Mouse (Mus musculus) skeletal muscle tissue, adult 2 months (tissue): ENCODE data around the gene Gm11168.
"Not testable (repeated sequence)": the region's sequence is repeated elsewhere in the genome, so short reads cannot be mapped to it uniquely, and the experiment has no call there.

ENCODE experiments used
- DNase-seq: peaks from one replicate; pipeline ENCODE4 v3.0.0-alpha.2; 2012; ENCODE audit warnings: low read depth, low spot score

Gene Gm11168

DNA sequence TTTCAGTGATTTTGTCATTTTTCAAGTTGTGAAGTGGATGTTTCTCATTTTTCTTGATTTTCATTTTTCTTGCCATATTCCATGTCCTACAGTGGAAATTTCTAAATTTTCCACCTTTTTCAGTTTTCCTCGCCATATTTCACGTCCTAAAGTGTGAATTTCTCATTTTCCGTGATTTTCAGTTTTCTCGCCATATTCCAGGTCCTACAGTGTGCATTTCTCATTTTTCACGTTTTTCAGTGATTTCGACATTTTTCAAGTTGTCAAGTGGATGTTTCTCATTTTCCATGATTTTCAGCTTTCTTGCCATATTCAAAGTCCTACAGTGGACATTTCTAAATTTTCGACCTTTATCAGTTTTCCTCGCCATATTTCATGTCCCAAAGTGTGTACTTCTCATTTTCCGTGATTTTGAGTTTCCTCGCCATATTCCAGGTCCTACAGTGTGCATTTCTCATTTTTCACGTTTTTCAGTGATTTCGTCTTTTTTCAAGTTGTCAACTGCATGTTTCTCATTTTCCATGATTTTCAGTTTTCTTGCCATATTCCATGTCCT, 21.8 kb downstream of the Gm11168 start, which contains the start of gene Gm10717:
Gm10717 (plus strand) TSS at position 506 of the 556 bp plus-strand sequence.
- DNase-seq: not testable (repeated sequence)

DNA sequence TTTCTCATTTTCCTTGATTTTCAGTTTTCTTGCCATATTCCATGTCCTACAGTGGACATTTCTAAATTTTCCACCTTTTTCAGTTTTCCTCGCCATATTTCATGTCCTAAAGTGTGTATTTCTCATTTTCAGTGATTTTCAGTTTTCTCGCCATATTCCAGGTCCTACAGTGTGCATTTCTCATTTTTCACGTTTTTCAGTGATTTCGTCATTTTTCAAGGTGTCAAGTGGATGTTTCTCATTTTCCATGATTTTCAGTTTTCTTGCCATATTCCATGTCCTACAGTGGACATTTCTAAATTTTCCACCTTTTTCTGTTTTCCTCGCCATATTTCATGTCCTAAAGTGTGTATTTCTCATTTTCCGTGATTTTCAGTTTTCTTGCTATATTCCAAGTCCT, 22.5 kb downstream of the Gm11168 start:
- not testable (repeated sequence) for DNase-seq

DNA sequence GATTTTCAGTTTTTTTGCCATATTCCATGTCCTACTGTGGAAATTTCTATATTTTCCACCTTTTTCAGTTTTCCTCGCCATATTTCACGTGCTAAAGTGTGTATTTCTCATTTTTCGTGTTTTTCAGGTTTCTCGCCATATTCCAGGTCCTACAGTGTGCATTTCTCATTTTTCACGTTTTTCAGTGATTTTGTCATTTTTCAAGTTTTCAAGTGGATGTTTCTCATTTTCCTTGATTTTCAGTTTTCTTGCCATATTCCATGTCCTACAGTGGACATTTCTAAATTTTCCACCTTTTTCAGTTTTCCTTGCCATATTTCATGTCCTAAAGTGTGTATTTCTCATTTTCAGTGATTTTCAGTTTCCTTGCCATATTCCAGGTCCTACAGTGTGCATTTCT, 23.0 kb downstream of the Gm11168 start:
- DNase-seq: not testable (repeated sequence)

DNA sequence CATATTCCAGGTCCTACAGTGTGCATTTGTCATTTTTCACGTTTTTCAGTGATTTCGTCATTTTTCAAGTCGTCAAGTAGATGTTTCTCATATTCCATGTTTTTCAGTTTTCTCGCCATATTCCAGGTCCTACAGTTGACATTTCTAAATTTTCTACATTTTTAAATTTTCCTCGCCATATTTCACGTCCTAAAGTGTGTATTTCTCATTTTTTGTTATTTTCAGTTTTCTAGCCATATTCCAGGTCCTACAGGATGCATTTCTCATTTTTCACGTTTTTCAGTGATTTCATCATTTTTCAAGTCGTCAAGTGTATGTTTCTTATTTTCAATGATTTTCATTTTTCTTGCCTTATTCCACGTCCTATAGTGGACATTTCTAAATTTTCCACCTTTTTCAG, 23.6 kb downstream of the Gm11168 start:
- DNase-seq: not testable (repeated sequence)

DNA sequence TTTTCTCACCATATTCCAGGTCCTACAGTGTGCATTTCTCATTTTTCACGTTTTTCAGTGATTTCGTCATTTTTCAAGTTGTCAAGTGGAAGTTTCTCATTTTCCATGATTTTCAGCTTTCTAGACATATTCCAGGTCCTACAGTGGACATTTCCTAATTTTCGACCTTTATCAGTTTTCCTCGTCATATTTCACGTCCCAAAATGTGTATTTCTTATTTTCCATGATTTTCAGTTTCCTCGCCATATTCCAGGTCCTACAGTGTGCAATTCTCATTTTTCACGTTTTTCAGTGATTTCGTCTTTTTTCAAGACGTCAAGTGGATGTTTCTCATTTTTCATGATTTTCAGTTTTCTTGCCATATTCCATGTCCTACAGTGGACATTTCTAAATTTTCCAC, 24.1 kb downstream of the Gm11168 start:
- peak; percentile 31 for DNase-seq

DNA sequence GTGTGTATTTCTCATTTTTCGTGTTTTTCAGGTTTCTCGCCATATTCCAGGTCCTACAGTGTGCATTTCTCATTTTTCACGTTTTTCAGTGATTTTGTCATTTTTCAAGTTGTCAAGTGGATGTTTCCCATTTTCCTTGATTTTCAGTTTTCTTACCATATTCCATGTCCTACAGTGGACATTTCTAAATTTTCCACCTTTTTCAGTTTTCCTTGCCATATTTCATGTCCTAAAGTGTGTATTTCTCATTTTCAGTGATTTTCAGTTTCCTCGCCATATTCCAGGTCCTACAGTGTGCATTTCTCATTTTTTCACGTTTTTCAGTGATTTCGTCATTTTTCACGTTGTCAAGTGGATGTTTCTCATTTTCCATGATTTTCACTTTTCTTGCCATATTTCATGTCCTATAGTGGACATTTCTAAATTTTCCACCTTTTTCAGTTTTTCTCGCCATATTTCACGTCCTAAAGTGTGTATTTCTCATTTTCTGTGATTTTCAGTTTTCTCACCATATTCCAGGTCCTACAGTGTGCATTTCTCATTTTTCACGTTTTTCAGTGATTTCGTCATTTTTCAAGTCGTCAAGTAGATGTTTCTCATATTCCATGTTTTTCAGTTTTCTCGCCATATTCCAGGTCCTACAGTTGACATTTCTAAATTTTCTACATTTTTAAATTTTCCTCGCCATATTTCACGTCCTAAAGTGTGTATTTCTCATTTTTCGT, 26.3 kb downstream of the Gm11168 start:
- not testable (repeated sequence) for DNase-seq

DNA sequence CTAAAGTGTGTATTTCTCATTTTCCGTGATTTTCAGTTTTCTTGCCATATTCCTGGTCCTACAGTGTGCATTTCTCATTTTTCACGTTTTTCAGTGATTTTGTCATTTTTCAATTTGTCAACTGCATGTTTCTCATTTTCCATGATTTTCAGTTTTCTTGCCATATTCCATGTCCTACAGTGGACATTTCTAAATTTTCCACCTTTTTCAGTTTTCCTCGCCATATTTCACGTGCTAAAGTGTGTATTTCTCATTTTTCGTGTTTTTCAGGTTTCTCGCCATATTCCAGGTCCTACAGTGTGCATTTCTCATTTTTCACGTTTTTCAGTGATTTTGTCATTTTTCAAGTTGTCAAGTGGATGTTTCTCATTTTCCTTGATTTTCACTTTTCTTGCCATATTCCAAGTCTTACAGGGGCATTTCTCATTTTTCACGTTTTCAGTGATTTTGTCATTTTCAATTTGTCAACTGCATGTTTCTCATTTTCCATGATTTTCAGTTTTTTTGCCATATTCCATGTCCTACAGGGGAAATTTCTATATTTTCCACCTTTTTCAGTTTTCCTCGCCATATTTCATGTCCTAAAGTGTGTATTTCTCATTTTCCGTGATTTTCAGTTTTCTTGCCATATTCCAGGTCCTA, 27.7 kb downstream of the Gm11168 start:
- peak; percentile 82 for DNase-seq

DNA sequence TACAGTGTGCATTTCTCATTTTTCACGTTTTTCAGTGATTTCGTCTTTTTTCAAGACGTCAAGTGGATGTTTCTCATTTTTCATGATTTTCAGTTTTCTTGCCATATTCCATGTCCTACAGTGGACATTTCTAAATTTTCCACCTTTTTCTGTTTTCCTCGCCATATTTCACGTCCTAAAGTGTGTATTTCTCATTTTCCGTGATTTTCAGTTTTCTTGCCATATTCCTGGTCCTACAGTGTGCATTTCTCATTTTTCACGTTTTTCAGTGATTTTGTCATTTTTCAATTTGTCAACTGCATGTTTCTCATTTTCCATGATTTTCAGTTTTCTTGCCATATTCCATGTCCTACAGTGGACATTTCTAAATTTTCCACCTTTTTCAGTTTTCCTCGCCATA, 31.2 kb downstream of the Gm11168 start, which contains the start of gene Gm17535:
Gm17535 (plus strand) TSS at position 301 of the 400 bp plus-strand sequence.
- not testable (repeated sequence) for DNase-seq

DNA sequence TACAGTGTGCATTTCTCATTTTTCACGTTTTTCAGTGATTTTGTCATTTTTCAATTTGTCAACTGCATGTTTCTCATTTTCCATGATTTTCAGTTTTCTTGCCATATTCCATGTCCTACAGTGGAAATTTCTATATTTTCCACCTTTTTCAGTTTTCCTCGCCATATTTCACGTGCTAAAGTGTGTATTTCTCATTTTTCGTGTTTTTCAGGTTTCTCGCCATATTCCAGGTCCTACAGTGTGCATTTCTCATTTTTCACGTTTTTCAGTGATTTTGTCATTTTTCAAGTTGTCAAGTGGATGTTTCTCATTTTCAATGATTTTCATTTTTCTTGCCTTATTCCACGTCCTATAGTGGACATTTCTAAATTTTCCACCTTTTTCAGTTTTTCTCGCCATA, 33.4 kb downstream of the Gm11168 start, which contains the start of gene Gm10715:
Gm10715 (plus strand) TSS at position 301 of the 400 bp plus-strand sequence.
- not testable (repeated sequence) for DNase-seq

DNA sequence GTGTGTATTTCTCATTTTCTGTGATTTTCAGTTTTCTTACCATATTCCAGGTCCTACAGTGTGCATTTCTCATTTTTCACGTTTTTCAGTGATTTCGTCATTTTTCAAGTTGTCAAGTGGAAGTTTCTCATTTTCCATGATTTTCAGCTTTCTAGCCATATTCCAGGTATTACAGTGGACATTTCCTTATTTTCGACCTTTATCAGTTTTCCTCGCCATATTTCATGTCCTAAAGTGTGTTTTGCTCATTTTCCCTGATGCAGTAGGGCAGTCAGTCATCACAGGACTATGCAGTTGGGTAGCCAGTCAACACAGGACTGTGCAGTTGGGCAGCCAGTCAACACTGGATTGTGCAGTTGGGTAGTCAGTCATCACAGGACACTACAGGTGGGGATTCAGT, 35.0 kb downstream of the Gm11168 start:
- peak; percentile 5 for DNase-seq
